Mouse (Mus musculus): ENCODE results near the gene Btbd6.

Gene Btbd6

GRCm38 (mm10) chr12:113012443-113012842 is 36.2 kb downstream of the Btbd6 start:
- no peak for DNase-seq (ENCODE audit: low spot score)

GRCm38 (mm10) chr12:113013021-113013491 is 36.8 kb downstream of the Btbd6 start:
- peak; percentile 32 for DNase-seq (ENCODE audit: low spot score)

- DNase-seq (ENCODE audit: low spot score) = peak; percentile 94
Observed at GRCm38 (mm10) chr12:113013604-113014558, 37.6 kb downstream of the Btbd6 start, which contains the start of gene Pacs2. Gene Pacs2 (plus strand): TSS chr12:113014508.

- DNase-seq (ENCODE audit: low spot score) = peak; percentile 20
Observed at GRCm38 (mm10) chr12:113014561-113015556, 38.6 kb downstream of the Btbd6 start.

- DNase-seq (ENCODE audit: low spot score) = no peak
Observed at GRCm38 (mm10) chr12:113015956-113016355, 39.7 kb downstream of the Btbd6 start.

GRCm38 (mm10) chr12:113016976-113017375 is 40.7 kb downstream of the Btbd6 start:
- DNase-seq (ENCODE audit: low spot score) = no peak

- DNase-seq (ENCODE audit: low spot score) = no peak
Observed at GRCm38 (mm10) chr12:113017429-113017984, 41.2 kb downstream of the Btbd6 start.

- DNase-seq (ENCODE audit: low spot score) = no peak
Observed at GRCm38 (mm10) chr12:113018763-113019162, 42.5 kb downstream of the Btbd6 start.

- DNase-seq (ENCODE audit: low spot score) = no peak
Observed at GRCm38 (mm10) chr12:113021488-113021887, 45.2 kb downstream of the Btbd6 start.

- DNase-seq (ENCODE audit: low spot score) = no peak
Observed at GRCm38 (mm10) chr12:113023082-113023481, 46.8 kb downstream of the Btbd6 start.

- DNase-seq (ENCODE audit: low spot score) = no peak
Observed at GRCm38 (mm10) chr12:113026557-113026956, 50.3 kb downstream of the Btbd6 start.

GRCm38 (mm10) chr12:113027495-113027894 is 51.2 kb downstream of the Btbd6 start:
- DNase-seq (ENCODE audit: low spot score) = no peak

GRCm38 (mm10) chr12:113028067-113028466 is 51.8 kb downstream of the Btbd6 start:
- DNase-seq (ENCODE audit: low spot score) = no peak

Data from urinary bladder, postnatal 14 days (tissue).